Mouse (Mus musculus) limb, embryonic 14.5 days (tissue): ENCODE data around the gene Ank. TPM values are rescaled to one million over a fixed set of nuclear protein-coding genes. Genes with fewer than 3 reads are reported as not detected.

Experiments
- ATAC-seq: fragments of 200-750 bp; cut with Nextera tagmentation; 2 replicates; pipeline ENCODE4 v1.8.0; 2017; ENCODE audit warnings: low read depth, moderate number of reproducible peaks, moderate TSS enrichment; ENCODE audit not compliant: low FRiP score
- DNase-seq: peaks from one replicate; pipeline ENCODE4 v3.0.0-alpha.2; 2015; ENCODE audit warnings: low spot score
- H3K27ac ChIP-seq: fragments of 300-500 bp; sonication (generic); replicated peaks from 2 replicates; pipeline ENCODE4 v1.5.1; 2014; ENCODE audit warnings: low read depth, mild to moderate bottlenecking, low read length, moderate library complexity, mixed read lengths
- H3K27me3 ChIP-seq: fragments of 300-500 bp; sonication (generic); 2 replicates; pipeline ENCODE4 v1.6.1; 2014; ENCODE audit warnings: low read length, mixed read lengths; ENCODE audit not compliant: control insufficient read depth, insufficient read depth
- H3K36me3 ChIP-seq: fragments of 300-500 bp; sonication (generic); 2 replicates; pipeline ENCODE4 v1.6.1; 2014; ENCODE audit warnings: mild to moderate bottlenecking, low read length, moderate library complexity, mixed read lengths; ENCODE audit not compliant: control insufficient read depth, insufficient read depth
- H3K4me1 ChIP-seq: fragments of 300-500 bp; sonication (generic); 2 replicates; pipeline ENCODE4 v1.6.1; 2014; ENCODE audit warnings: antibody characterized with exemption, low read length, mixed read lengths; ENCODE audit not compliant: control insufficient read depth, insufficient read depth
- H3K4me2 ChIP-seq: fragments of 300-500 bp; sonication (generic); replicated peaks from 2 replicates; pipeline ENCODE4 v1.6.1; 2014; ENCODE audit warnings: low read depth, mild to moderate bottlenecking, low read length, moderate library complexity; ENCODE audit not compliant: severe bottlenecking
- H3K4me3 ChIP-seq: fragments of 300-500 bp; sonication (generic); replicated peaks from 2 replicates; pipeline ENCODE4 v1.5.1; 2014; ENCODE audit warnings: low read length
- H3K9ac ChIP-seq: fragments of 300-500 bp; sonication (generic); 2 replicates; pipeline ENCODE4 v1.6.1; 2014; ENCODE audit warnings: mild to moderate bottlenecking, low read depth, low read length, moderate library complexity; ENCODE audit not compliant: severe bottlenecking
- H3K9me3 ChIP-seq: fragments of 300-500 bp; sonication (generic); 2 replicates; pipeline ENCODE4 v1.6.1; 2016; ENCODE audit warnings: low read length; ENCODE audit not compliant: control insufficient read depth
- POLR2A ChIP-seq: fragments of 200-500 bp; IDR thresholded peaks from 2 replicates; pipeline ENCODE4 v1.8.0; 2012; ENCODE audit warnings: inconsistent platforms, mild to moderate bottlenecking, moderate library complexity, borderline replicate concordance; ENCODE audit not compliant: insufficient read depth, insufficient read length; ENCODE audit errors: extremely low read depth
- WGBS: fragments of 180-500 bp; shearing (Covaris S2); extraction: QIAGEN DNeasy Blood & Tissue Kit; methylation state at CpG from one replicate; pipeline ENCODE4 v1.1.7; 2014; 5-methylcytosine and 5-hydroxymethylcytosine counted together
- polyA plus RNA-seq, 2 experiments: library from polyadenylated mRNA; depleted of rRNA in 1 of 2; stranded (reverse) in 1 of 2; unstranded in 1 of 2; fragments of >200 nt; fragmentation: Nextera tagmentation in 1 of 2; extraction: Ambion mirVana in 1 of 2; gene quantifications; 2 replicates each; pipeline versions ENCODE4 v1.2.1 to v1.2.3; 2012 to 2014

Gene Ank
- 19.4 and 22.4 TPM in 2 replicates for polyA plus RNA-seq (2012; rRNA removed)
- 11.3 and 12.3 TPM in 2 replicates for polyA plus RNA-seq (2014; fragmentation: Nextera tagmentation; extraction: Ambion mirVana)

GRCm38 (mm10) chr15:27466131-27467080, at the start of gene Ank:
TSS of gene Ank (plus strand) at chr15:27466677.
- H3K4me1 ChIP-seq: 0 out of 2 replicates have a peak, but pooled peaks cover 9% of the 10 kb centered on the region
- peak within 1 kb of the TSS; percentile 80 for H3K9ac ChIP-seq
- H3K9me3 ChIP-seq: no peaks in the 10 kb centered on the region
- ATAC-seq (peak; percentile 92), DNase-seq (peak; percentile 73)
- H3K27me3 ChIP-seq: peaks cover 12% of the 10 kb centered on the region
- no peaks in the 10 kb centered on the region for H3K36me3 ChIP-seq
- H3K4me2 ChIP-seq: peak within 1 kb of the TSS; percentile 67
- under 1% methylated on average over 74 of the region's 120 CpGs for WGBS
- peak within 1 kb of the TSS; percentile 73 for H3K4me3 ChIP-seq
- no peak for TF ChIP-seq POLR2A
- H3K27ac ChIP-seq: peak within 1 kb of the TSS; percentile 62; the same call in 1 of the 2 replicates

- no peak for TF ChIP-seq POLR2A
- H3K4me3 ChIP-seq: no peak overlapping the region
These were observed 47.7 kb upstream of the Ank start for GRCm38 (mm10) chr15:27418566-27419331.

GRCm38 (mm10) chr15:27421531-27421930, 44.9 kb upstream of the Ank start:
- no peak overlapping the region for H3K27ac ChIP-seq
- H3K9ac ChIP-seq: no peak overlapping the region
- ATAC-seq (no peak), DNase-seq (no peak)
- H3K36me3 ChIP-seq: no peaks in the 10 kb centered on the region
- no peak overlapping the region for H3K4me3 ChIP-seq
- 88% methylated on average over 6 of the region's 6 CpGs for WGBS
- no peak for TF ChIP-seq POLR2A
- no peaks in the 10 kb centered on the region for H3K4me1 ChIP-seq
- no peaks in the 10 kb centered on the region for H3K27me3 ChIP-seq
- no peak overlapping the region for H3K4me2 ChIP-seq
- no peaks in the 10 kb centered on the region for H3K9me3 ChIP-seq

More at GRCm38 (mm10) chr15:27418566-27419331, 47.7 kb upstream of the Ank start:
- Histone ChIP-seq H3K9me3 (no peaks in the 10 kb centered on the region), H3K27ac (no peak overlapping the region), H3K4me1 (no peaks in the 10 kb centered on the region), H3K36me3 (no peaks in the 10 kb centered on the region), H3K4me2 (no peak overlapping the region), H3K27me3 (no peaks in the 10 kb centered on the region), H3K9ac (no peak overlapping the region)
- DNase-seq (no peak), ATAC-seq (no peak)
- WGBS: 87% methylated on average over 3 of the region's 3 CpGs

GRCm38 (mm10) chr15:27427581-27427980, 38.9 kb upstream of the Ank start:
- peaks cover 16% of the 10 kb centered on the region for H3K4me1 ChIP-seq
- no peaks in the 10 kb centered on the region for H3K27me3 ChIP-seq
- no peak overlapping the region for H3K9ac ChIP-seq
- H3K9me3 ChIP-seq: no peaks in the 10 kb centered on the region
- no peak for ATAC-seq
- 82% methylated on average over 3 of the region's 3 CpGs for WGBS
- DNase-seq: no peak
- no peak overlapping the region for H3K4me2 ChIP-seq
- no peak overlapping the region for H3K27ac ChIP-seq
- no peak for TF ChIP-seq POLR2A
- H3K4me3 ChIP-seq: no peak overlapping the region
- no peaks in the 10 kb centered on the region for H3K36me3 ChIP-seq

- Histone ChIP-seq H3K9me3 (no peaks in the 10 kb centered on the region), H3K4me1 (peaks cover 16% of the 10 kb centered on the region), H3K36me3 (no peaks in the 10 kb centered on the region), H3K4me2 (no peak overlapping the region), H3K9ac (no peak overlapping the region), H3K27me3 (no peaks in the 10 kb centered on the region), H3K27ac (no peak overlapping the region), H3K4me3 (no peak overlapping the region)
- WGBS: 29% methylated on average over 1 of the region's 1 CpGs
- no peak for TF ChIP-seq POLR2A
- ATAC-seq: peak; percentile 55; the same call in 1 of the 2 replicates
- DNase-seq: peak; percentile 59
These were observed 36.2 kb upstream of the Ank start for GRCm38 (mm10) chr15:27430241-27430640.
